Mouse (Mus musculus) C2C12 (cell line): ENCODE data around the gene Ift43.

ENCODE experiments used
- CEBPB ChIP-seq: IDR thresholded peaks from one replicate; pipeline ENCODE4 v1.6.1; 2011; ENCODE audit warnings: low read depth, mild to moderate bottlenecking, control low read depth, moderate library complexity
- CTCF ChIP-seq: IDR thresholded peaks from one replicate; pipeline ENCODE4 v1.5.1; 2011; ENCODE audit not compliant: control insufficient read depth, insufficient read depth, insufficient read length
- FOSL1 ChIP-seq: IDR thresholded peaks from one replicate; pipeline ENCODE4 v1.8.0; 2011; ENCODE audit warnings: mild to moderate bottlenecking, low read length; ENCODE audit not compliant: poor library complexity, insufficient read depth, severe bottlenecking
- MAX ChIP-seq: IDR thresholded peaks from one replicate; pipeline ENCODE4 v1.6.1; 2011; ENCODE audit warnings: mild to moderate bottlenecking, control low read depth
- MYOD1 ChIP-seq: IDR thresholded peaks from one replicate; pipeline ENCODE4 v1.6.1; 2011; ENCODE audit warnings: low read depth; ENCODE audit not compliant: control insufficient read depth, insufficient read length
- MYOG ChIP-seq: IDR thresholded peaks from one replicate; pipeline ENCODE4 v1.6.1; 2011; ENCODE audit not compliant: control insufficient read depth, insufficient read length; ENCODE audit errors: extremely low read depth

DNA sequence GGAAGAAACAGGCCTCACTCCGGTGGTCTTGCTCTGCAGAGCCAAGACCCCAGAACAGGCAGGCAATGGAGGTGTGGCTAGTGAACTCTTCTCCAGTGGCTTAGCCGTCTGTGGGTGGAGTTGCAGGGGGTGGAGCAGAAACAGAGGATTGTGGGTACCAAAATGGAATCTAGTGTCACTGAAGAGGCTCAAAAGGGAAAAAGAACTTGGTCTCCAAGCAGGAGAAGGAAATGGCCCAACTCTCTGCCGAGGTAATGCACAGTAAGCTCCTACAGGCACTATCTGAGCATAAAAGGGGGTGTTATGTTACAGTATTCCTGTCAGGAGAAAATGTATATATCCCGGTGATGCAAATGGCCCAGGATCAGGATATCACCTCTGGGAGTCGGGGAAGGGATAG lies 86.9 kb downstream of the Ift43 start:
- TF ChIP-seq CTCF (no peak), MYOG (no peak), CEBPB (no peak), FOSL1 (no peak), MYOD1 (no peak), MAX (no peak)
